Mouse (Mus musculus) heart, embryonic 13.5 days (tissue): Measurements from ENCODE around the gene Rps6ka4. TPM values are rescaled to one million over a fixed set of nuclear protein-coding genes. Genes with fewer than 3 reads are reported as not detected.

Source experiments
- ATAC-seq: fragments of 200-750 bp; cut with Nextera tagmentation; 2 replicates; pipeline ENCODE4 v1.8.0; 2017; ENCODE audit warnings: moderate TSS enrichment; ENCODE audit not compliant: insufficient number of reproducible peaks, low FRiP score, low TSS enrichment; ENCODE audit errors: extremely low read depth
- H3K27ac ChIP-seq: fragments of 300-500 bp; sonication (generic); replicated peaks from 2 replicates; pipeline ENCODE4 v1.5.1; 2015; ENCODE audit warnings: moderate library complexity, mild to moderate bottlenecking, inconsistent platforms
- H3K27me3 ChIP-seq: fragments of 300-500 bp; sonication (generic); replicated peaks from 2 replicates; pipeline ENCODE4 v1.6.1; 2015; ENCODE audit warnings: mild to moderate bottlenecking, inconsistent platforms
- H3K36me3 ChIP-seq: fragments of 300-500 bp; sonication (generic); 2 replicates; pipeline ENCODE4 v1.6.1; 2015; ENCODE audit warnings: mild to moderate bottlenecking, inconsistent platforms
- H3K4me1 ChIP-seq: fragments of 300-500 bp; sonication (generic); 2 replicates; pipeline ENCODE4 v1.6.1; 2015; ENCODE audit warnings: inconsistent platforms
- H3K4me2 ChIP-seq: fragments of 300-500 bp; sonication (generic); 2 replicates; pipeline ENCODE4 v1.6.1; 2015; ENCODE audit warnings: inconsistent platforms, mild to moderate bottlenecking, moderate library complexity
- H3K4me3 ChIP-seq: fragments of 300-500 bp; sonication (generic); 2 replicates; pipeline ENCODE4 v1.5.1; 2015; ENCODE audit warnings: moderate library complexity, mild to moderate bottlenecking, inconsistent platforms
- H3K9ac ChIP-seq: fragments of 300-500 bp; sonication (generic); 2 replicates; pipeline ENCODE4 v1.6.1; 2015; ENCODE audit warnings: inconsistent platforms, mild to moderate bottlenecking, moderate library complexity
- H3K9me3 ChIP-seq: fragments of 300-500 bp; sonication (generic); 2 replicates; pipeline ENCODE4 v1.6.1; 2016; ENCODE audit warnings: inconsistent platforms
- WGBS: fragments of 180-500 bp; shearing (Covaris S2); methylation state at CpG from one replicate; pipeline ENCODE4 v1.1.7; 2015; ENCODE audit warnings: mixed read lengths; 5-methylcytosine and 5-hydroxymethylcytosine counted together
- polyA plus RNA-seq: library from polyadenylated mRNA; unstranded; fragments of >200 nt; fragmentation: Nextera tagmentation; extraction: Ambion mirVana; gene quantifications from 2 replicates; pipeline ENCODE4 v1.2.1, GENCODE M21; 2015

The Rps6ka4 gene
- polyA plus RNA-seq, 1 experiment from 2014 or later: 15.4 TPM

GRCm38 (mm10) chr19:6859032-6859651, 18.7 kb upstream of the Rps6ka4 start:
- Histone ChIP-seq H3K27me3 (peaks cover 20% of the 10 kb centered on the region), H3K9ac (no peak overlapping the region), H3K4me3 (no peak overlapping the region), H3K9me3 (no peaks in the 10 kb centered on the region), H3K4me2 (no peak overlapping the region), H3K27ac (no peak overlapping the region), H3K4me1 (peaks cover 15% of the 10 kb centered on the region), H3K36me3 (no peaks in the 10 kb centered on the region)
- no peak for ATAC-seq
- 65% methylated on average over 2 of the region's 2 CpGs for WGBS

DNA sequence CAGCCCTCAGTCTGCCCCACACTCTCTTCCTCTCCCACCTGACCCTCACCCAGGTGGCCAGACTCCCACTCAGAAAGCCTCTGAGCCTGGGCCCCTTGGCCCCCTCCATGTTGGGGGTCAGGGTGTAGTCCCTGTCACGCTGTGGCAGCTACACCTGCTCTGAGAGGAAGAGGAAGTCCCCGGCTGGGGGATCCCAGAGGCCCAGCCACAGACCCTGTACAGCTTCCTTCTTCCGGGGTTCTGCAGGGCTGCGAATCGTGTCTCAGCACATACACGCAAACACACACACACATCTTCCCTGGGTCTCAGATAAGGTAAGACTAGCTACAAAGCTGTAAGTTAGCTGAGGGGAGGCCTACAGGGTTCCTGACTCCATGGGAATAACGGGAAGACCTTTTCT, 17.6 kb upstream of the Rps6ka4 start, which contains the start of gene Ccdc88b:
Ccdc88b (minus strand) TSS at position 181 of the 400 bp plus-strand sequence.
- no peak within 1 kb of the TSS for H3K4me3 ChIP-seq
- WGBS: 61% methylated on average over 7 of the region's 7 CpGs
- H3K27ac ChIP-seq: no peak within 1 kb of the TSS
- peaks cover 15% of the 10 kb centered on the region for H3K4me1 ChIP-seq
- ATAC-seq: no peak
- no peaks in the 10 kb centered on the region for H3K36me3 ChIP-seq
- no peak within 1 kb of the TSS for H3K4me2 ChIP-seq
- peaks cover 31% of the 10 kb centered on the region for H3K27me3 ChIP-seq
- no peak within 1 kb of the TSS for H3K9ac ChIP-seq
- H3K9me3 ChIP-seq: no peaks in the 10 kb centered on the region

- no peaks in the 10 kb centered on the region for H3K36me3 ChIP-seq
- peaks cover 15% of the 10 kb centered on the region for H3K4me1 ChIP-seq
- H3K9me3 ChIP-seq: no peaks in the 10 kb centered on the region
- 66% methylated on average over 9 of the region's 9 CpGs for WGBS
- no peak for ATAC-seq
- no peak overlapping the region for H3K9ac ChIP-seq
- peaks cover 35% of the 10 kb centered on the region for H3K27me3 ChIP-seq
- H3K4me2 ChIP-seq: no peak overlapping the region
- H3K4me3 ChIP-seq: no peak overlapping the region
- no peak overlapping the region for H3K27ac ChIP-seq
These were observed 17.1 kb upstream of the Rps6ka4 start for GRCm38 (mm10) chr19:6857391-6858005.

GRCm38 (mm10) chr19:6857003-6857360, 16.5 kb upstream of the Rps6ka4 start:
- no peak for ATAC-seq
- H3K4me2 ChIP-seq: no peak overlapping the region
- no peak overlapping the region for H3K27ac ChIP-seq

DNA sequence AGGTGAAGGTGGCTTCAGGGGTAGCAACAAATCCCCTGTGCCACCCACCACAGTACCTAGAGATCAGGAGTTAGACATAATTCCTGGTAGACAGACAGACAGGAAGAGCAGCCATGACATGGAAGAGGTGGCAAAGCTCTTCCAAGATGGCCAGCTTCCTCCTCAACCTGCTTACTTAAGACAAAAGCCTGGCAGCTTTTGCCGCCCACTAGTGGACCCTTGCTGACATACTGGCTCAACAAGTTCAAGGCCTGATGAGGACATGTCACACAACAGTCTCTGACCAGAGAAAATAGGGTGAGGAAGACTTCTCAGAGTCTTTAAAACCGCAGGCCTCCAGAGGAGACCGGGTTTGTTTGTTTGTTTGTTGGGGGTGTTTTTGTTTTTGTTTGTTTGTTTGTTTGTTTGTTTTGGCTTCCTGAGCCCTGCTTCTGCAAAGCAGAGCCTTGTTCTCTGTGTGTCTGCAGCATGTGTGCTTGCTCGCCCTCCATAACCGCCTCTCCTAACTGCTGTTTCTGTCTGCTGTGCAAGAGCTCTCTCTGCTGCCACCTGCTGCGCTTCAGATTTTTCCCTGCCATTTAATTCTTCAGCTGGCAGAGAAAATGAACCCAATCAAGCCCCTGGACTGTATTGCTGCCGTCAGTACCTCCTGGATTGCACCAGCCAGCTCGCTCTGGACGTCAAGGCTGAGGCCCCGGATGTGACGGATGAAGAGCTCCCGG, 16.0 kb upstream of the Rps6ka4 start:
- H3K4me1 ChIP-seq: peaks cover 15% of the 10 kb centered on the region
- WGBS: 47% methylated on average over 12 of the region's 12 CpGs
- H3K9me3 ChIP-seq: no peaks in the 10 kb centered on the region
- 0 out of 2 replicates have a peak overlapping the region, but pooled peaks have one; percentile 70 for H3K4me2 ChIP-seq
- no peak overlapping the region for H3K27ac ChIP-seq
- H3K9ac ChIP-seq: no peak overlapping the region
- H3K27me3 ChIP-seq: peaks cover 45% of the 10 kb centered on the region
- H3K4me3 ChIP-seq: no peak overlapping the region
- no peaks in the 10 kb centered on the region for H3K36me3 ChIP-seq
- ATAC-seq: no peak

More at GRCm38 (mm10) chr19:6857003-6857360, 16.5 kb upstream of the Rps6ka4 start:
- Histone ChIP-seq H3K27me3 (peaks cover 40% of the 10 kb centered on the region), H3K9me3 (no peaks in the 10 kb centered on the region), H3K9ac (no peak overlapping the region), H3K36me3 (no peaks in the 10 kb centered on the region), H3K4me1 (peaks cover 15% of the 10 kb centered on the region), H3K4me3 (no peak overlapping the region)
- WGBS: 55% methylated on average over 3 of the region's 3 CpGs

- Histone ChIP-seq H3K9ac (peak overlapping the region; percentile 74), H3K27ac (no peak overlapping the region)
- 7% methylated on average over 38 of the region's 38 CpGs for WGBS
These were observed 15.0 kb upstream of the Rps6ka4 start for GRCm38 (mm10) chr19:6855225-6856031.

DNA sequence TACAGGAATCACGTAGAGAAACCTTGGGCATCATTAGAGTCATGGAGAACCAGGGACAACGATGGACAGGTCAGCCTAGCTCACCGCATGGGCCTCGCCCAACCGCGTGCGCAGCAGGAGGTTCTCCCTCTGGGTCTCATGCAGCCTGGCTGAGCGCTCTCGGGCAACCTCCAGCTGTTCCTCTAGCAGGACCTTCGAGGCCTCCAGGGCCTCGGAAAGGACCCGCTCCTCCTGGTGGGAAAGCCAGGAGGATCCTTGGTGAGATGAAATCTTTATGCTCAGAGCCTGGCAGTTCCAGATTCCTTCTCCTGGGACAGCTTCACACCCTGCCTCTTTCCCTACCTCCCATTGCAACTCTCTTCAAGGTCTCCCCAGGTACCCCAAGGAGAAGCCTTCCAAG, 14.2 kb upstream of the Rps6ka4 start:
- Histone ChIP-seq H3K27me3 (peaks cover 61% of the 10 kb centered on the region), H3K36me3 (no peaks in the 10 kb centered on the region), H3K4me1 (peaks cover 15% of the 10 kb centered on the region), H3K27ac (no peak overlapping the region), H3K9me3 (no peaks in the 10 kb centered on the region), H3K9ac (no peak overlapping the region), H3K4me2 (peak overlapping the region; percentile 70; the same call in 1 of the 2 replicates), H3K4me3 (no peak overlapping the region)
- 77% methylated on average over 12 of the region's 12 CpGs for WGBS
- no peak for ATAC-seq

More at GRCm38 (mm10) chr19:6855225-6856031, 15.0 kb upstream of the Rps6ka4 start:
- H3K36me3 ChIP-seq: no peaks in the 10 kb centered on the region
- H3K4me2 ChIP-seq: peak overlapping the region; percentile 70
- peak overlapping the region; percentile 42 for H3K4me3 ChIP-seq
- no peaks in the 10 kb centered on the region for H3K9me3 ChIP-seq
- 0 out of 2 replicates have a peak, but pooled peaks have one; percentile 20 for ATAC-seq
- peaks cover 15% of the 10 kb centered on the region for H3K4me1 ChIP-seq
- H3K27me3 ChIP-seq: peaks cover 53% of the 10 kb centered on the region

- H3K4me1 ChIP-seq: peaks cover 15% of the 10 kb centered on the region
- H3K4me2 ChIP-seq: no peak overlapping the region
- no peak overlapping the region for H3K9ac ChIP-seq
- ATAC-seq: no peak
- no peaks in the 10 kb centered on the region for H3K36me3 ChIP-seq
- no peak overlapping the region for H3K27ac ChIP-seq
- no peaks in the 10 kb centered on the region for H3K9me3 ChIP-seq
- H3K27me3 ChIP-seq: peaks cover 68% of the 10 kb centered on the region
- H3K4me3 ChIP-seq: no peak overlapping the region
- WGBS: 67% methylated on average over 8 of the region's 8 CpGs
These were observed 13.5 kb upstream of the Rps6ka4 start for GRCm38 (mm10) chr19:6853903-6854302.

DNA sequence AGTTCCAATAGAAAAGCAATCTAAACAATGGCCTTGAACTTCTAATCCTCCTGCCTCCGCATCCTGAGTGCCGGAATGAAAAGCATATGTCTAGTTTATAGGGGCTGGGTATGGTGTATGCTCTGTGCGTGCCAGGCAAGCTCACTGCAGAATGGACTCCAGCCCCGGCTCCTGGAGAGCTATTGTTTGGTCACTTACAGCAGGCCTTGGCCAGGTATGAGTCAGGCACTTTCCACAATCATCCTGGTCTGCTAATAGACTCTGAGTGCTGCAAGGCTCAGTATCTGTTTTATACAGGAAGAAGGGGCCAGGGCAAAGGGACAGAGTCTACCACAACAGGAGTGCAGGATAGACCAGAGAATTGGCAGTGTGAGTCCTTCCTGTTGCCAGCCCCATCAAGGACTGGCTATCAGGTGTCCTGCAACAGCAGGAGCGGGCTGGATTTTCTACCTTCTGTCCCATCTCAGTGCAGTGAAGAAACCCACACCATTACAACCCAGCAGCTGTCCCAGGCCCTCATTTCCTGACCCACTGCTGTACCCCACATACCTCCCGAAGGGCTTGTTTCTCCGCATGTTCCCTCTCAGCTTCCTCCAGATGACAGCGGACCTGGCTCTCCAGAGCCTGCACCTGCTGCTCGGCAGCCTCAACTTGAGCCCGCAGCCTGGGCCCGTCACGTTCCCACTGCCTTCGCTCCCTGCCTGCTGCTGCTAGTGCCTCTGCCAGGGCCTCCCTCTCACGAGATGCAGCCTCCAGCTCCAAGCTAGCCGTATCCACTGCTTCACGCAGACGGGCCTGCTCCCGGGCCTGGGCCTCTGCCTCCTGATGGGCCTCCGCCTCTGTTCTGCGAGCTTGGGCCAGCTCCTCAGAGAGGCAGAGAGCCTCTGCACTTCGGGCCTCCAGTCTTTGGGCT, 12.2 kb upstream of the Rps6ka4 start:
- no peak overlapping the region for H3K4me2 ChIP-seq
- no peak overlapping the region for H3K4me3 ChIP-seq
- no peaks in the 10 kb centered on the region for H3K36me3 ChIP-seq
- no peak overlapping the region for H3K9ac ChIP-seq
- 76% methylated on average over 21 of the region's 21 CpGs for WGBS
- no peak for ATAC-seq
- peaks cover 22% of the 10 kb centered on the region for H3K4me1 ChIP-seq
- H3K27me3 ChIP-seq: peaks cover 81% of the 10 kb centered on the region
- no peaks in the 10 kb centered on the region for H3K9me3 ChIP-seq
- no peak overlapping the region for H3K27ac ChIP-seq

DNA sequence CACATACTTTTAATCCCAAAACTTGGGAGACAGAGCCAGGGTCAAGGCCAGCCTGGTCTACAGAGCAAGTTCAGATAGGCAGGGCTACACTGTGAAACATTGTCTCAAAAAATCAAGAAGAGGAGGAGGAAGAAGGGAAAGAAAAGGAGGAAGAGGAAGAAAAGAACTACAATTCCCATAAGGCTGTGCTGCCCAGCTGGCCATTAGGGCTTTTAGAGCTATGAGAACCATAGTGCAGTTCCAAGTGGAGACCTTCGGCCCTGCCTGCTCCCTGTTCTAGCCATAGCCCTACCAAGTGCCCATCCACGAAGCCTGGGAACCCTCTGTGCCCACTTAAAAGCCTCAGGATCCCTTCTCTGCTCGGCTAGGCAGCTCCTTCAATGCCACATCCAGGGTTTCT, 11.1 kb upstream of the Rps6ka4 start:
- Histone ChIP-seq H3K9ac (no peak overlapping the region), H3K4me1 (peaks cover 22% of the 10 kb centered on the region), H3K9me3 (no peaks in the 10 kb centered on the region), H3K4me3 (no peak overlapping the region), H3K27me3 (peaks cover 92% of the 10 kb centered on the region), H3K36me3 (no peaks in the 10 kb centered on the region), H3K27ac (no peak overlapping the region), H3K4me2 (no peak overlapping the region)
- ATAC-seq: no peak
- 89% methylated on average over 3 of the region's 3 CpGs for WGBS
